Mouse (Mus musculus) cerebellum, adult 2 months (tissue): ENCODE measurements around the gene H2-Oa. TPM values are rescaled to one million over a fixed set of nuclear protein-coding genes. Genes with fewer than 3 reads are reported as not detected.
A peak's percentile ranks its signal among the peaks of the same experiment; 100 is the strongest.

Experiments
- DNase-seq, 2 experiments: peaks; one replicate each; pipeline ENCODE4 v3.0.0; 2021
- H3K27ac ChIP-seq: fragments of 200-500 bp; 2 replicates; pipeline ENCODE4 v1.5.1; 2012; ENCODE audit warnings: low read length, control low read depth, inconsistent platforms; ENCODE audit not compliant: insufficient read depth
- H3K27me3 ChIP-seq: fragments of 200-500 bp; 2 replicates; pipeline ENCODE4 v1.6.1; 2012; ENCODE audit warnings: inconsistent platforms, mild to moderate bottlenecking, low read length, moderate library complexity; ENCODE audit not compliant: control insufficient read depth, insufficient read depth
- H3K4me1 ChIP-seq: fragments of 200-500 bp; 2 replicates; pipeline ENCODE4 v1.6.1; 2011; ENCODE audit warnings: low read length; ENCODE audit not compliant: control insufficient read depth, insufficient read depth
- H3K4me3 ChIP-seq: fragments of 200-500 bp; replicated peaks from 2 replicates; pipeline ENCODE3; 2011; ENCODE audit warnings: mild to moderate bottlenecking, low read depth, low read length, control low read depth; ENCODE audit not compliant: insufficient read depth
- CTCF ChIP-seq: fragments of 200-500 bp; IDR thresholded peaks from 2 replicates; pipeline ENCODE4 v1.5.1; 2011; ENCODE audit warnings: low read depth, mild to moderate bottlenecking, control low read depth, low read length, moderate library complexity, borderline replicate concordance; ENCODE audit not compliant: insufficient read depth
- POLR2A ChIP-seq: fragments of 200-500 bp; IDR thresholded peaks from 2 replicates; pipeline ENCODE4 v1.6.1; 2011; ENCODE audit warnings: low read length, control low read depth, borderline replicate concordance; ENCODE audit not compliant: insufficient read depth
- WGBS: fragments of 180-500 bp; shearing (Covaris S2); methylation state at CpG from one replicate; pipeline ENCODE4 v1.1.7; 2018; 5-methylcytosine and 5-hydroxymethylcytosine counted together
- polyA plus RNA-seq: library from polyadenylated mRNA; depleted of rRNA; stranded (reverse); fragments of >200 nt; gene quantifications from 2 replicates; pipeline ENCODE4 v1.2.3, GENCODE M21; 2012; rRNA removed

H2-Oa gene
- polyA plus RNA-seq, result 0.25 and 0.34 TPM in 2 replicates

GRCm38 (mm10) chr17:34092197-34092875, at the start of gene H2-Oa:
Gene H2-Oa (plus strand): TSS chr17:34092340.
- whole genome bisulfite sequencing, result 45% methylated on average over 11 of the region's 11 CpGs
- no peak within 1 kb of the TSS for H3K4me3 ChIP-seq
- no peaks in the 10 kb centered on the region for H3K4me1 ChIP-seq
- TF ChIP-seq CTCF, result no peak
- TF ChIP-seq POLR2A, result no peak
- no peak within 1 kb of the TSS for H3K27ac ChIP-seq
- DNase-seq, result no peak
- H3K27me3 ChIP-seq, result no peaks in the 10 kb centered on the region

DNA sequence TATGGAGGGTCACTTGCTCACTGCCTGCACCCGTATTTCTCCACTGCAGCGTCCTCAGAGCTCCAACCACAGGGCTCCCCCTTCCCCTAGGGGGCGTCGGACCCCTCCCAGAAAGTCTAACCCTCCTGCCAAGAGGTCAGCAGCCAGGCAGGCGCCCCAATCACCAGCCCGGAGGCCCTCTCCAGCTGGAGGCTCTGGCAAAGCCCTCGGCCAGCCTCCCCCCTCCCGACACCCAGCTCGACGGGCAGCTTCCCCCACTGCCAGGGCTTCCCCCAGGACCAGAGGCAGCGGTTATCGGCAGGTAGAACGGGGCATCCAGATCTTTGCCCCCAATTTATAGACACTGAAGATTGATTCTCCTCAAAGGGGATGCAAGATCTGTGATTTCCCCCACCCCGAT, 46.2 kb upstream of the H2-Oa start:
- DNase-seq, result no peak
- TF ChIP-seq CTCF (no peak), POLR2A (no peak)
- Histone ChIP-seq H3K27ac (no peak overlapping the region), H3K27me3 (no peaks in the 10 kb centered on the region), H3K4me3 (no peak overlapping the region), H3K4me1 (no peaks in the 10 kb centered on the region)
- WGBS, result 66% methylated on average over 14 of the region's 14 CpGs

GRCm38 (mm10) chr17:34047404-34048050, 44.6 kb upstream of the H2-Oa start:
- 94% methylated on average over 5 of the region's 5 CpGs for WGBS
- no peak for DNase-seq
- TF ChIP-seq CTCF (no peak), POLR2A (no peak)
- Histone ChIP-seq H3K27me3 (no peaks in the 10 kb centered on the region), H3K4me1 (no peaks in the 10 kb centered on the region), H3K4me3 (no peak overlapping the region), H3K27ac (no peak overlapping the region)

DNA sequence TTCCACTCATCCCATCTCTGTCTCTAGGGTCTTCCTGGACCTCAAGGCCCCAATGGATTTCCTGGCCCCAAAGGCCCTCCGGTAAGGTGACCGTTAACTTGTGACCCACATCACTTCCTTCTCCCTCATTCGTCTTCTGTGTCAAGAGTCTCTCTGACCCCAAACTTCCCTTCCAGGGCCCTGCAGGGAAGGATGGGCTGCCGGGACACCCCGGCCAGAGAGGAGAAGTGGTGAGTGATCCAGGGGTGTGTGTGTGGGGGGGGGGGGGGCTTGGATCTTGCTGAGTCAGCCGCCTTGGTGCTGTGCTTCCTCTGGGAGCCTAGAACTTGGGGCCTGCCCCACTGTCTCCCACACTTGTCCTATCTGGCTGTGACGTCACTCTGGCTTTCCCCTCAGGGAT, 34.9 kb upstream of the H2-Oa start:
- Histone ChIP-seq H3K27me3 (no peaks in the 10 kb centered on the region), H3K27ac (no peak overlapping the region), H3K4me1 (no peaks in the 10 kb centered on the region), H3K4me3 (no peak overlapping the region)
- TF ChIP-seq CTCF (no peak), POLR2A (no peak)
- 80% methylated on average over 7 of the region's 7 CpGs for WGBS
- no peak for DNase-seq

DNA sequence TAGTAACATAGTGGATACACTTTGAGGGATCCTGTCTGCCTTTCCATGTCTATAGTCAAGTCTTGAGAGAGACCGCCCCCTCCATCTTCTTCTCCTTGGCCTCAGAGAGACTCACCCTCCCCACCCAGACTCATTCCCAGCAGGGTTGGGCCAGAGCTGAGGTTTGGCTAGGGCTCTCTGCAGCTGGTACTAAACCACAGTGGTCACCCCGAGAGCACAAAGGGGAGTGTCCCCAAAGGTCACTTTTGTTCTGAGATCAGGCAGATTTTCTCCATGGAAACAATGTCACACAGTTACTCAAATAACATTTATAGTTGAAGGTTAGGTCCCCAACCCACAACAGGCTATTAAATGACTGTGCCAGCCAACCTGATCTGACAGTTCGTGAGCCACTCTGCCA, 23.3 kb upstream of the H2-Oa start:
- no peaks in the 10 kb centered on the region for H3K4me1 ChIP-seq
- DNase-seq, result no peak
- no peak overlapping the region for H3K4me3 ChIP-seq
- H3K27ac ChIP-seq, result no peak overlapping the region
- TF ChIP-seq CTCF (no peak), POLR2A (no peak)
- 33% methylated on average over 3 of the region's 3 CpGs for WGBS
- H3K27me3 ChIP-seq, result no peaks in the 10 kb centered on the region

DNA sequence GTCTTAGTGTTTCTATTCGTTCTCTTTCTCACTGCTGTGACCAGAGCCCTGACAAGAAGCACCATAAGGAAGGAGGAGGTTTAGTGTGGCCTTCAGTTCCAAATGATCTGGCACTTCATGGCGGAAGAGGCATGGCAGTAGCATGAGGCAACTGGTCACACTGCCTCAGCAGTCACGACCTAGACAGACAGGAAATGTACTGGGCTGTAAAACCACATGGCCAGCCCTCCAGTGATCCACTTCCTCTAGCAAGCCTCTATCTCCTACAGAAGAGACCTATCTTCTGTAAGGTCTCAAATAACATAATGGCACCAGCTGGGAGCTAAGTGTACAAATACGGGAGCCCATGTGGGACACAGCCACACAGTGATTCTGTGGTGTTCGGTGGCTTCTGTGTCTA, 20.0 kb upstream of the H2-Oa start:
- DNase-seq, result no peak
- H3K4me3 ChIP-seq, result no peak overlapping the region
- H3K4me1 ChIP-seq, result no peaks in the 10 kb centered on the region
- no peaks in the 10 kb centered on the region for H3K27me3 ChIP-seq
- 69% methylated on average over 5 of the region's 5 CpGs for WGBS
- TF ChIP-seq POLR2A (no peak), CTCF (no peak)
- H3K27ac ChIP-seq, result no peak overlapping the region

DNA sequence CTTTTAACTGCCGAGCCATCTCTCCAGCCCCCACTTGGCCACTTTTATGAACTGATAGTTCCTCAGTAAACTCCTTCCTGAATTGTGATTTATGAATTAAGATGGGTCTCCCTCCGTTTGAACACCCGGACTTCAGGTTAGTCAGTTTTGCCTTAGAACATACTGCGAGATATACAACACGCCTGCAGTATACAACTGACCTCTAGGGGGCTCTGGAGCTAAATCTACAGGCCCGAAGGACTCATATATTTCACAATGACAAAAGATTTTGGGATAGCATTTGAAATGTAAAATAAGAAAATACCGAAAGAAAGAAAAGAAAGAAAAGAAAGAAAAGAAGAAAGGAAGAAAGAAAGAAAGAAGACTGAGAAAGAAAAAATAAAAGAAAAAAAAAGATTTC, 16.9 kb upstream of the H2-Oa start:
- WGBS, result 35% methylated on average over 7 of the region's 7 CpGs
- peak; percentile 38 to 60 for DNase-seq
- TF ChIP-seq CTCF, result no peak; the same call in 1 of the 2 replicates
- no peak for TF ChIP-seq POLR2A
- H3K4me1 ChIP-seq, result no peaks in the 10 kb centered on the region
- no peaks in the 10 kb centered on the region for H3K27me3 ChIP-seq
- no peak overlapping the region for H3K27ac ChIP-seq
- no peak overlapping the region for H3K4me3 ChIP-seq

DNA sequence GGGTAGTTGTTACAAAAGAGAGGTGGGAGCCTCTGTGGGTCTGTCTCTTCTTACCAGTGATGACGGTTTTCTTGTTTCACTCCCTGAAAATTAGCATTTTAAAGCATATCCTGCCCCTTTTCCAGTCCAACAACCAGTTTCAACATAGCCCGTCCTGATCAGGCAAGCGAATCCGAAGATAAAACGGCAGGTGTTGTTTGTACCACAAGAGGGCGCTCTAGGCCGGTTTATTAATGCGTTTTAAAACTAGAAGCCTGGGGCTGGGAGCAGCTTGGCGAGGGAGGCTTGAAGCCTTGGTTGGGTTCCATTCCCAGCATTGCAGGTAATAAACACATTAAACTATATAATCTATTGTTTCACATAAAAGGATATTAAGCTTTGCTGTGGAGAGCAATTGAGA, 14.6 kb upstream of the H2-Oa start:
- peak; percentile 45 to 49 for DNase-seq
- TF ChIP-seq POLR2A (no peak), CTCF (peak; percentile 53; the same call in 1 of the 2 replicates)
- Histone ChIP-seq H3K4me1 (no peaks in the 10 kb centered on the region), H3K27ac (no peak overlapping the region), H3K27me3 (no peaks in the 10 kb centered on the region), H3K4me3 (no peak overlapping the region)
- under 1% methylated on average over 9 of the region's 9 CpGs for WGBS
